Mouse (Mus musculus) adrenal gland, postnatal 4 days (tissue): ENCODE measurements around the gene Nle1. TPM values are rescaled to one million over a fixed set of nuclear protein-coding genes. Genes with fewer than 3 reads are reported as not detected.

Source experiments
- DNase-seq, 2 experiments: peaks; one replicate each; pipeline ENCODE4 v3.0.0; 2021 to 2022; ENCODE audit warnings: low spot score in 2 of 2, mixed read lengths in 2 of 2
- total RNA-seq, 2 experiments: library from RNA; stranded (reverse); gene quantifications; 2 replicates each; pipeline ENCODE4 v1.2.3; 2021

Nle1 gene
- total RNA-seq, 2 experiments from 2014 or later, result 30.7 to 33.4 TPM

GRCm38 (mm10) chr11:82920768-82921167 is 12.6 kb upstream of the Nle1 start:
- no peak for DNase-seq

GRCm38 (mm10) chr11:82914711-82915352 is 6.6 kb upstream of the Nle1 start:
- peak; percentile 47 to 53 for DNase-seq

GRCm38 (mm10) chr11:82910679-82911389 is 2.6 kb upstream of the Nle1 start:
- no peak for DNase-seq

GRCm38 (mm10) chr11:82910250-82910649 is 2.0 kb upstream of the Nle1 start, which contains the start of gene Unc45b:
Unc45b (plus strand) TSS chr11:82910550.
- no peak for DNase-seq

- DNase-seq, result no peak
These were observed 388 bp upstream of the Nle1 start for GRCm38 (mm10) chr11:82908608-82908989.

GRCm38 (mm10) chr11:82905816-82906215 is 2.4 kb downstream of the Nle1 start:
- DNase-seq, result no peak

- DNase-seq, result no peak
These were observed 3.3 kb downstream of the Nle1 start for GRCm38 (mm10) chr11:82904952-82905351.

GRCm38 (mm10) chr11:82901606-82902310 is 6.5 kb downstream of the Nle1 start:
- DNase-seq, result no peak

- no peak for DNase-seq
These were observed 8.5 kb downstream of the Nle1 start for GRCm38 (mm10) chr11:82899720-82900119.

GRCm38 (mm10) chr11:82897478-82897877 is 10.7 kb downstream of the Nle1 start:
- no peak for DNase-seq

- no peak for DNase-seq
These were observed 16.3 kb downstream of the Nle1 start, which contains the start of gene Fndc8 for GRCm38 (mm10) chr11:82891936-82892335. Fndc8 (plus strand) TSS chr11:82892124.

GRCm38 (mm10) chr11:82890342-82890762 is 17.9 kb downstream of the Nle1 start, which contains the start of gene Rad51d:
Rad51d (minus strand) TSS chr11:82890614.
- DNase-seq, result peak; percentile 89 to 92

- DNase-seq, result no peak
These were observed 18.5 kb downstream of the Nle1 start for GRCm38 (mm10) chr11:82889524-82890341.

- no peak for DNase-seq
These were observed 19.7 kb downstream of the Nle1 start for GRCm38 (mm10) chr11:82888491-82888946.

GRCm38 (mm10) chr11:82886559-82886958 is 21.7 kb downstream of the Nle1 start:
- no peak for DNase-seq

- no peak for DNase-seq
These were observed 25.0 kb downstream of the Nle1 start for GRCm38 (mm10) chr11:82883180-82883579.

- no peak for DNase-seq
These were observed 30.4 kb downstream of the Nle1 start for GRCm38 (mm10) chr11:82877726-82878344.

- DNase-seq, result no peak
These were observed 32.6 kb downstream of the Nle1 start for GRCm38 (mm10) chr11:82875631-82876030.

- no peak for DNase-seq
These were observed 33.3 kb downstream of the Nle1 start for GRCm38 (mm10) chr11:82874924-82875323.

GRCm38 (mm10) chr11:82871031-82871446 is 37.2 kb downstream of the Nle1 start, which contains the start of gene Rffl:
Rffl (minus strand) TSS chr11:82871210.
- peak; percentile 85 to 90 for DNase-seq
